13 mouse cellular contexts compared by ENCODE assay signal in the genomic region with DNA sequence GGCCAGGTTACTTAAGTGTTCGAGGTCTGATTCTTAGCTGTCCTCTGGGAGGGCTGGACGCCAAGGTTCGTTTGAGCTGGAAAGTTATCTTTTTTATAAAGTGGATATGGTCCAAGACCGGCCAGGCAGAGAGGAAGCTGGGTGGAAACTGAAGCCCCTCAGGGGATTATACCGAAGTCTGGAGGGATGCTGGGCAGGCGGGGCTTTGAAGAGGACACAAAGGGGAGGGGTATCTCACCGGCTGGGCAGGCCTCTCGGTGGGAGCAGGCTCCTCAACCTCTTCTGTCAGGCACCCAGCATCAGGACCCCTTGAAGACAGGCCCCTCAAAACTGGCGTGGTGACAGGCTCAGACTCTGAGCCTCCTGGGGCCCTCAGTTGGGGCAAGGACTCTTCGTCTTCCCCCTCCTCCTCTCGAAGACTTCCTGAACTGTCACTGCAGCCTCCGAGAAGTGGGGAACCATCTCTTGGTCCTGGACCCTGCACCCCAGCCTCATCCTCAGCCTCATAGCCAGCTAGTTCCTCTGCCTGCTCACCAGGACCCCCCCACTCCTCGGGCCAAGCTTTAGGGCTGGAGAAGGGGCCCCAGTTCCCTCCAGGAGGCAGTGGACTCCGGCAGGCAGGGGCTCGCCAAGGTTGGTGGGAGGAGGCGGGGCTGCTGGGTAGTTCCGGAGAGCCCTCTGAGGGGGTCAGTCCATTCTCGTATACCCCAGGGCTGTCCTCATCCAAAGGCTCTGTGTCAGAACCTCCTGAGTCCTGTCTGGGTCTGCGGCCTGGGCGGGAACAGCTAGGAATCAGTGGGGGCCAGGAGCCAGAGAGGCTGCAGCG. TPM values are rescaled to one million over a fixed set of nuclear protein-coding genes. Genes with fewer than 3 reads are reported as not detected.
DNase-seq lines count a peak whose midpoint lies in the region; ATAC-seq and TF ChIP-seq lines count a peak whose summit lies in the region.
"Had no signal": no experiment of that assay in that cellular context is flagged by ENCODE, and none has a peak within 500 bp of the region (broad histone marks: within the 10 kb centered on the region; RNA-seq: fewer than 3 reads in every experiment).

No protein-coding gene starts in this region.

- ATAC-seq in forebrain, embryonic 16.5 days, result no peak
- 0 out of 2 replicates have a peak, but pooled peaks have one; percentile 0 for ATAC-seq in midbrain, embryonic 15.5 days (replicated peaks)
- no peak for ATAC-seq in lung, postnatal 0 days

- peaks cover 63% of the 10 kb centered on the region for H3K4me1 ChIP-seq in embryonic facial prominence, embryonic 10.5 days
- peaks cover 82% of the 10 kb centered on the region for H3K4me1 ChIP-seq in forebrain, embryonic 16.5 days (replicated peaks; ENCODE audit: control insufficient read depth, insufficient read depth, low read length)
- H3K4me1 ChIP-seq in midbrain, embryonic 15.5 days, result peaks cover 84% of the 10 kb centered on the region
- 0 out of 2 replicates have a peak, but pooled peaks cover 4% of the 10 kb centered on the region for H3K4me1 ChIP-seq in lung, postnatal 0 days (ENCODE audit: insufficient read depth, low read depth, low read length)

- H3K9ac ChIP-seq in forebrain, embryonic 16.5 days (replicated peaks; ENCODE audit: low read depth, low read length), result peak overlapping the region; percentile 38; the same call in 1 of the 2 replicates
- H3K9ac ChIP-seq in midbrain, embryonic 15.5 days, result peak overlapping the region; percentile 21; the same call in 1 of the 2 replicates
- H3K9ac ChIP-seq in lung, postnatal 0 days (replicated peaks; ENCODE audit: low read depth), result no peak overlapping the region
- H3K9ac ChIP-seq: liver, embryonic 15.5 days had no signal

- no peak for TF ChIP-seq CTCF in lung, postnatal 0 days (IDR thresholded peaks at IDR 0.05)

- H3K4me2 ChIP-seq in forebrain, embryonic 16.5 days (ENCODE audit: low read length), result peak overlapping the region; percentile 40
- H3K4me2 ChIP-seq in midbrain, embryonic 15.5 days, result peak overlapping the region; percentile 30
- H3K4me2 ChIP-seq in lung, postnatal 0 days (replicated peaks; ENCODE audit: low read depth, low read length), result no peak overlapping the region
- H3K4me2 ChIP-seq: liver, embryonic 15.5 days had no signal

- H3K27me3 ChIP-seq in embryonic facial prominence, embryonic 10.5 days (replicated peaks; ENCODE audit: low read depth, poor library complexity, severe bottlenecking), result peaks cover 73% of the 10 kb centered on the region
- 0 out of 2 replicates have a peak, but pooled peaks cover 2% of the 10 kb centered on the region for H3K27me3 ChIP-seq in forebrain, embryonic 16.5 days (replicated peaks; ENCODE audit: control insufficient read depth, insufficient read depth, low read length)
- no peaks in the 10 kb centered on the region for H3K27me3 ChIP-seq in midbrain, embryonic 15.5 days (replicated peaks)
- peaks cover 27% of the 10 kb centered on the region for H3K27me3 ChIP-seq in lung, postnatal 0 days (replicated peaks; ENCODE audit: insufficient read depth, low read length)

- H3K9me3 ChIP-seq in embryonic facial prominence, embryonic 10.5 days, result no peaks in the 10 kb centered on the region
- H3K9me3 ChIP-seq in forebrain, embryonic 16.5 days (ENCODE audit: control insufficient read depth, low read length), result no peaks in the 10 kb centered on the region
- H3K9me3 ChIP-seq in midbrain, embryonic 15.5 days, result no peaks in the 10 kb centered on the region
- H3K9me3 ChIP-seq in lung, postnatal 0 days (ENCODE audit: low read length), result no peaks in the 10 kb centered on the region
- H3K9me3 ChIP-seq: liver, embryonic 15.5 days had no signal

- WGBS in embryonic facial prominence, embryonic 10.5 days, result 9% methylated on average over 21 of the region's 21 CpGs
- WGBS in forebrain, embryonic 16.5 days, result 15% methylated on average over 21 of the region's 21 CpGs
- WGBS in midbrain, embryonic 15.5 days, result 5% methylated on average over 21 of the region's 21 CpGs
- 13% methylated on average over 18 of the region's 21 CpGs for WGBS in lung, postnatal 0 days

- DNase-seq in layer of hippocampus, adult 11-12 months (ENCODE audit: low spot score), result peak; percentile 34
- DNase-seq in layer of hippocampus, adult 8-10 months (ENCODE audit: low spot score in 2 of 2), result no peak
- DNase-seq in embryonic facial prominence, embryonic 10.5 days (ENCODE audit: low spot score), result no peak
- no peak for DNase-seq in liver
- no peak for DNase-seq in urinary bladder, postnatal 4 days (ENCODE audit: low spot score in 2 of 2)
- no peak for DNase-seq in lung, postnatal 0 days (ENCODE audit: low spot score)
- DNase-seq: gastrocnemius, adult 2 months; kidney, postnatal 14 days; thymus, adult 2 months had no signal

- peak overlapping the region; percentile 45 for H3K4me3 ChIP-seq in embryonic facial prominence, embryonic 10.5 days
- H3K4me3 ChIP-seq in forebrain, embryonic 16.5 days (replicated peaks; ENCODE audit: low read length), result no peak overlapping the region
- 0 out of 2 replicates have a peak overlapping the region, but pooled peaks have one; percentile 1 for H3K4me3 ChIP-seq in midbrain, embryonic 15.5 days
- H3K4me3 ChIP-seq in lung, postnatal 0 days (ENCODE audit: low read depth, low read length), result no peak overlapping the region
- H3K4me3 ChIP-seq: gastrocnemius, adult 2 months; liver, embryonic 15.5 days had no signal

- TF ChIP-seq EP300 in lung, postnatal 0 days (IDR thresholded peaks at IDR 0.05), result no peak

- H3K27ac ChIP-seq in embryonic facial prominence, embryonic 10.5 days (replicated peaks), result peak overlapping the region; percentile 44; the same call in 1 of the 2 replicates
- peak overlapping the region; percentile 67 for H3K27ac ChIP-seq in forebrain, embryonic 16.5 days (ENCODE audit: low read length)
- H3K27ac ChIP-seq in midbrain, embryonic 15.5 days, result peak overlapping the region; percentile 85
- no peak overlapping the region for H3K27ac ChIP-seq in lung, postnatal 0 days (ENCODE audit: low read length)
- H3K27ac ChIP-seq: gastrocnemius, adult 2 months; liver, embryonic 15.5 days had no signal

- no peaks in the 10 kb centered on the region for H3K36me3 ChIP-seq in embryonic facial prominence, embryonic 10.5 days (replicated peaks)
- peaks cover 3% of the 10 kb centered on the region; the same call in 1 of the 2 replicates for H3K36me3 ChIP-seq in forebrain, embryonic 16.5 days (ENCODE audit: control insufficient read depth, insufficient read depth)
- no peaks in the 10 kb centered on the region; the same call in 1 of the 2 replicates for H3K36me3 ChIP-seq in midbrain, embryonic 15.5 days (replicated peaks)
- no peaks in the 10 kb centered on the region for H3K36me3 ChIP-seq in lung, postnatal 0 days (ENCODE audit: insufficient read depth, low read length)
- H3K36me3 ChIP-seq: liver, embryonic 15.5 days had no signal

RNA-seq across cellular contexts. Expression of gene Ap1g2, which starts 2.9 kb away (rescaled TPM):
- 10 to 100 TPM; 10.8 to 20.7 (median 14.8) TPM for total RNA-seq in layer of hippocampus, adult 8-10 months (2022)
- 14.5 and 15.8 TPM in 2 replicates for polyA plus RNA-seq in embryonic facial prominence, embryonic 10.5 days (2016; fragmentation: Nextera tagmentation; extraction: Ambion mirVana)
- polyA plus RNA-seq in forebrain, embryonic 16.5 days (2015; fragmentation: Nextera tagmentation; extraction: Ambion mirVana), result 13.3 and 16.5 TPM in 2 replicates
- polyA plus RNA-seq in midbrain, embryonic 15.5 days (2015; fragmentation: Nextera tagmentation; extraction: Ambion mirVana), result 7.5 and 9.2 TPM in 2 replicates
- 11.5 and 13.3 TPM in 2 replicates for polyA plus RNA-seq in lung, postnatal 0 days (2015; fragmentation: Nextera tagmentation; extraction: Ambion mirVana)

RNA-seq across cellular contexts. Expression of gene Jph4, which starts 7.5 kb away (rescaled TPM):
- 100 to 1,000 TPM; 361 to 416 (median 386) TPM for total RNA-seq in layer of hippocampus, adult 8-10 months (2022)
- polyA plus RNA-seq in embryonic facial prominence, embryonic 10.5 days (2016; fragmentation: Nextera tagmentation; extraction: Ambion mirVana), result 0.45 and 0.81 TPM in 2 replicates
- 33.6 and 45.1 TPM in 2 replicates for polyA plus RNA-seq in forebrain, embryonic 16.5 days (2015; fragmentation: Nextera tagmentation; extraction: Ambion mirVana)
- 39.7 and 42.5 TPM in 2 replicates for polyA plus RNA-seq in midbrain, embryonic 15.5 days (2015; fragmentation: Nextera tagmentation; extraction: Ambion mirVana)
- polyA plus RNA-seq in lung, postnatal 0 days (2015; fragmentation: Nextera tagmentation; extraction: Ambion mirVana), result 0.08 and 0.17 TPM in 2 replicates
- total RNA-seq: MEL had no signal

RNA-seq across cellular contexts. Expression of gene Thtpa, which starts 14.7 kb away (rescaled TPM):
- total RNA-seq in layer of hippocampus, adult 8-10 months (2022), result 10 to 100 TPM; 19.5 to 23.2 (median 22.3) TPM
- 22.4 and 22.8 TPM in 2 replicates for polyA plus RNA-seq in embryonic facial prominence, embryonic 10.5 days (2016; fragmentation: Nextera tagmentation; extraction: Ambion mirVana)
- 55.2 and 56.6 TPM in 2 replicates for polyA plus RNA-seq in forebrain, embryonic 16.5 days (2015; fragmentation: Nextera tagmentation; extraction: Ambion mirVana)
- 38.8 and 39.5 TPM in 2 replicates for polyA plus RNA-seq in midbrain, embryonic 15.5 days (2015; fragmentation: Nextera tagmentation; extraction: Ambion mirVana)
- polyA plus RNA-seq in lung, postnatal 0 days (2015; fragmentation: Nextera tagmentation; extraction: Ambion mirVana), result 13.6 and 14.1 TPM in 2 replicates

RNA-seq across cellular contexts. Expression of gene Zfhx2, which starts 17.1 kb away (rescaled TPM):
- 10 to 100 TPM; 45.9 to 69.4 (median 55.7) TPM for total RNA-seq in layer of hippocampus, adult 8-10 months (2022)
- 6.1 and 6.8 TPM in 2 replicates for polyA plus RNA-seq in embryonic facial prominence, embryonic 10.5 days (2016; fragmentation: Nextera tagmentation; extraction: Ambion mirVana)
- polyA plus RNA-seq in forebrain, embryonic 16.5 days (2015; fragmentation: Nextera tagmentation; extraction: Ambion mirVana), result 21.5 and 32.9 TPM in 2 replicates
- polyA plus RNA-seq in midbrain, embryonic 15.5 days (2015; fragmentation: Nextera tagmentation; extraction: Ambion mirVana), result 33.7 and 37.5 TPM in 2 replicates
- polyA plus RNA-seq in lung, postnatal 0 days (2015; fragmentation: Nextera tagmentation; extraction: Ambion mirVana), result 1.0 and 1.7 TPM in 2 replicates

Comparison
In these comparisons a context has a peak if more than half of its experiments do, and no peak if none do; other contexts are left out.
1. H3K4me3 ChIP-seq: peak in embryonic facial prominence, embryonic 10.5 days (single experiment) and midbrain, embryonic 15.5 days (single experiment); none in forebrain, embryonic 16.5 days (single experiment) and lung, postnatal 0 days (single experiment).
2. RNA of gene Jph4, which starts 7.5 kb away (polyA plus RNA-seq): 33.6 to 45.1 TPM in forebrain, embryonic 16.5 days and 39.7 to 42.5 TPM in midbrain, embryonic 15.5 days; 0.45 to 0.81 TPM in embryonic facial prominence, embryonic 10.5 days and 0.08 to 0.17 TPM in lung, postnatal 0 days; every median in the first group is over 10 times any median in the second.